Mouse (Mus musculus) heart, postnatal 25 days (tissue): Measurements from ENCODE around the gene Alox5ap. TPM values are rescaled to one million over a fixed set of nuclear protein-coding genes. Genes with fewer than 3 reads are reported as not detected.

Source experiments
- DNase-seq: peaks from one replicate; pipeline ENCODE4 v3.0.0; 2022; ENCODE audit warnings: low spot score
- intact Hi-C: fragments of 180-260 bp; cut with DNase I; formaldehyde crosslinking; loops from one replicate; pipeline ENCODE4 v1.15.1; 2025
- microRNA-seq: library from miRNA; unstranded; fragments of <30 nt; microRNA quantifications from one replicate; pipeline ENCODE4 v1.2.0, GENCODE M21; 2022
- total RNA-seq, 2 experiments: library from RNA; stranded (reverse); gene quantifications; 2 replicates each; pipeline ENCODE4 v1.2.3; 2021

Gene Alox5ap
- total RNA-seq, 2 experiments from 2014 or later: 16.5 to 17.0 TPM

DNA sequence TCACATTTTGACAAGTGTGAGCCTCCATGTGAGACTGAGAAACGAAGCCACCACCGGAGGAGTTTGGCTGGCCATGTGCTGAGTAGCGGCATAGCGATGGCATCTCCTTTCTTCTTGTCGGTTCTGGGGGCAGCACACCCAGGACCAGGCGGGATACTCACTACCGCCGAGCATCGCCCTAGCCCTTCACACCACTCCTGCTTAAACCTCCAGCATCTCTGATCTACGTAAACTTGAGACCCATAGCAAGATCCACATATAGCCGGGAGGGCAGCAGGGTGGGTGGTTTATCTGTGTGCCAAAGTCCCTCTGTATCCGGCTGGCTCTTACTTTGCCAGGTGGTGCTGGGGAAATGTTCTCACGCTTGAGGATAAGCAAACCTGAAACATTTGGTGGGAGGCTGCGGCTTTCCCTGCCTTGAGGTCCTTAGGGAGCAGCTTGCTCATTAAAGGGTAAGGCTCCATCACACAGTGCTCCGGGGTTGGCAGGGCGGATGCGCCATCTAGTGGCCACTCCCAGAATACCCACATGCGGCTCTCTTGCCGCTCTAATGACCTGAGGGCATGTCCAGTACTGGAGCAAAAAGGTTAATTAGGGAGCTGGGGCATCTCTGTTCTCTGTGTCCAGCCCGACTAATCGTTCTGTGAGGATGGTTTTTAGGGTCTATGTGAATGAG is 71.1 kb downstream of the Alox5ap start:
- intact Hi-C loops: loop anchor here (2.0 kb wide), 1 partner anchor 527 kb away; no protein-coding TSS in a partner anchor
- peak; percentile 64 for DNase-seq

DNA sequence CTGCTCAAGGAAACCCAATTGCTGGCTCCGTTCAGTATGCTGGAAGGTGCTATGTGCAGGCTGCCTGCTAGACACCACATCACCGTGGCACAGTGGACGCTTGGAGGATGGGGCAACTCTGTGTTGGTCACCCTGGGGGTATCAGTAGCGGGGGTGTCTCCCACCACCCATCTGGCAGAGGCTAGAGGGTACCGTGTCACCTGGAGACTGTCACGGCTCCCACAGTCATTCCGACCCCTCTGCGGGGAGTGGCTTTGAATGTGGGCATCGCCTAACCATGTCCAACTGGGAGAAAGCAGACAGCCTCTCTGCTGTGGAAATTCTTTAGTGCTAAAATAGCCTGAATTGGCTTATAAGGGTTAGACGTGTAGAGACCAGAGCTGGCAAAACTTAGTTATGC is 72.6 kb downstream of the Alox5ap start:
- DNase-seq: no peak
- intact Hi-C loops: loop anchor here (2.0 kb wide), 1 partner anchor 528 kb away; no protein-coding TSS in a partner anchor

Small RNAs within 50 kb of the gene (microRNA-seq; reads per million reads assigned to microRNA genes)
- 0.83 reads per million for gene Gm24105

Other genes starting within 250 kb of the Alox5ap start
- 10 to 100 TPM; 16.2 to 17.4 TPM for gene Uspl1, start 80.4 kb upstream of the Alox5ap start, total RNA-seq
- 10 to 100 TPM; 83.8 to 97.6 TPM for gene Hmgb1, start 80.3 kb upstream of the Alox5ap start, total RNA-seq
- 10 to 100 TPM; 16.2 to 16.7 TPM for gene Medag, start 147.0 kb downstream of the Alox5ap start, total RNA-seq
- gene Tex26, start 174.9 kb downstream of the Alox5ap start, total RNA-seq: not detected